Mouse (Mus musculus) hindbrain, embryonic 13.5 days (tissue): ENCODE measurements around the gene Klhl29. TPM values are rescaled to one million over a fixed set of nuclear protein-coding genes. Genes with fewer than 3 reads are reported as not detected.

Source experiments
- ATAC-seq: fragments of 200-750 bp; cut with Nextera tagmentation; 2 replicates; pipeline ENCODE4 v1.8.0; 2017; ENCODE audit warnings: moderate TSS enrichment; ENCODE audit not compliant: low FRiP score
- H3K27ac ChIP-seq: fragments of 300-500 bp; sonication (generic); 2 replicates; pipeline ENCODE4 v1.5.1; 2015; ENCODE audit warnings: inconsistent platforms, mild to moderate bottlenecking, moderate library complexity
- H3K27me3 ChIP-seq: fragments of 300-500 bp; sonication (generic); 2 replicates; pipeline ENCODE4 v1.6.1; 2015; ENCODE audit warnings: mild to moderate bottlenecking, inconsistent platforms
- H3K36me3 ChIP-seq: fragments of 300-500 bp; sonication (generic); 2 replicates; pipeline ENCODE4 v1.6.1; 2015; ENCODE audit warnings: mild to moderate bottlenecking, inconsistent platforms
- H3K4me1 ChIP-seq: fragments of 300-500 bp; sonication (generic); replicated peaks from 2 replicates; pipeline ENCODE4 v1.6.1; 2015; ENCODE audit warnings: inconsistent platforms
- H3K4me2 ChIP-seq: fragments of 300-500 bp; sonication (generic); 2 replicates; pipeline ENCODE4 v1.6.1; 2015; ENCODE audit warnings: inconsistent platforms, mild to moderate bottlenecking, moderate library complexity
- H3K4me3 ChIP-seq: fragments of 300-500 bp; sonication (generic); 2 replicates; pipeline ENCODE4 v1.5.1; 2015; ENCODE audit warnings: mild to moderate bottlenecking, inconsistent platforms
- H3K9ac ChIP-seq: fragments of 300-500 bp; sonication (generic); 2 replicates; pipeline ENCODE4 v1.6.1; 2015; ENCODE audit warnings: mild to moderate bottlenecking, inconsistent platforms
- H3K9me3 ChIP-seq: fragments of 300-500 bp; sonication (generic); 2 replicates; pipeline ENCODE4 v1.6.1; 2016; ENCODE audit warnings: inconsistent platforms
- WGBS: fragments of 180-500 bp; shearing (Covaris S2); methylation state at CpG from one replicate; pipeline ENCODE4 v1.1.7; 2015; 5-methylcytosine and 5-hydroxymethylcytosine counted together
- polyA plus RNA-seq: library from polyadenylated mRNA; unstranded; fragments of >200 nt; fragmentation: Nextera tagmentation; extraction: Ambion mirVana; gene quantifications from 2 replicates; pipeline ENCODE4 v1.2.1, GENCODE M21; 2015

The Klhl29 gene
- polyA plus RNA-seq, 1 experiment from 2014 or later, result 4.0 TPM

- Histone ChIP-seq H3K27ac (no peak overlapping the region), H3K9me3 (no peaks in the 10 kb centered on the region), H3K4me2 (no peak overlapping the region), H3K36me3 (no peaks in the 10 kb centered on the region), H3K4me1 (peaks cover 47% of the 10 kb centered on the region), H3K9ac (no peak overlapping the region), H3K27me3 (no peaks in the 10 kb centered on the region), H3K4me3 (no peak overlapping the region)
- WGBS, result 87% methylated on average over 3 of the region's 3 CpGs
- no peak for ATAC-seq
Observed at GRCm38 (mm10) chr12:5258779-5259178, 116.7 kb downstream of the Klhl29 start.

GRCm38 (mm10) chr12:5257174-5257573, 118.3 kb downstream of the Klhl29 start:
- H3K4me1 ChIP-seq, result peaks cover 56% of the 10 kb centered on the region
- WGBS, result 84% methylated on average over 4 of the region's 4 CpGs
- ATAC-seq, result no peak
- no peak overlapping the region for H3K4me2 ChIP-seq
- no peak overlapping the region for H3K4me3 ChIP-seq
- no peaks in the 10 kb centered on the region for H3K9me3 ChIP-seq
- no peaks in the 10 kb centered on the region for H3K36me3 ChIP-seq
- H3K27me3 ChIP-seq, result no peaks in the 10 kb centered on the region
- H3K27ac ChIP-seq, result no peak overlapping the region
- no peak overlapping the region for H3K9ac ChIP-seq

- H3K36me3 ChIP-seq, result no peaks in the 10 kb centered on the region
- H3K4me3 ChIP-seq, result no peak overlapping the region
- ATAC-seq, result peak; percentile 25; the same call in 1 of the 2 replicates
- no peak overlapping the region for H3K4me2 ChIP-seq
- H3K27ac ChIP-seq, result peak overlapping the region; percentile 66; the same call in 1 of the 2 replicates
- no peaks in the 10 kb centered on the region for H3K9me3 ChIP-seq
- WGBS, result 15% methylated on average over 9 of the region's 9 CpGs
- H3K27me3 ChIP-seq, result no peaks in the 10 kb centered on the region
- peaks cover 56% of the 10 kb centered on the region for H3K4me1 ChIP-seq
- peak overlapping the region; percentile 8; the same call in 1 of the 2 replicates for H3K9ac ChIP-seq
Observed at GRCm38 (mm10) chr12:5255079-5255478, 120.4 kb downstream of the Klhl29 start.

GRCm38 (mm10) chr12:5254246-5254982, 121.1 kb downstream of the Klhl29 start:
- ATAC-seq, result no peak
- Histone ChIP-seq H3K36me3 (no peaks in the 10 kb centered on the region), H3K4me2 (no peak overlapping the region), H3K27me3 (no peaks in the 10 kb centered on the region), H3K27ac (peak overlapping the region; percentile 80; the same call in 1 of the 2 replicates), H3K4me1 (peaks cover 59% of the 10 kb centered on the region), H3K4me3 (no peak overlapping the region), H3K9me3 (no peaks in the 10 kb centered on the region), H3K9ac (no peak overlapping the region)
- WGBS, result 71% methylated on average over 4 of the region's 4 CpGs

GRCm38 (mm10) chr12:5253289-5254005, 122.0 kb downstream of the Klhl29 start:
- H3K4me2 ChIP-seq, result no peak overlapping the region
- H3K9me3 ChIP-seq, result no peaks in the 10 kb centered on the region
- H3K4me3 ChIP-seq, result no peak overlapping the region
- peak overlapping the region; percentile 80 for H3K27ac ChIP-seq
- H3K27me3 ChIP-seq, result no peaks in the 10 kb centered on the region
- H3K36me3 ChIP-seq, result no peaks in the 10 kb centered on the region
- no peak overlapping the region for H3K9ac ChIP-seq
- ATAC-seq, result peak; percentile 26; the same call in 1 of the 2 replicates
- H3K4me1 ChIP-seq, result peaks cover 67% of the 10 kb centered on the region
- WGBS, result 63% methylated on average over 10 of the region's 10 CpGs

- no peak overlapping the region for H3K9ac ChIP-seq
Observed at GRCm38 (mm10) chr12:5252569-5252968, 122.9 kb downstream of the Klhl29 start.

GRCm38 (mm10) chr12:5250042-5250441, 125.4 kb downstream of the Klhl29 start:
- WGBS, result 34% methylated on average over 7 of the region's 7 CpGs
- no peak for ATAC-seq
- Histone ChIP-seq H3K4me1 (peaks cover 79% of the 10 kb centered on the region), H3K9ac (no peak overlapping the region), H3K9me3 (no peaks in the 10 kb centered on the region), H3K4me3 (no peak overlapping the region), H3K27me3 (no peaks in the 10 kb centered on the region), H3K4me2 (no peak overlapping the region), H3K27ac (no peak overlapping the region), H3K36me3 (no peaks in the 10 kb centered on the region)

More at GRCm38 (mm10) chr12:5252569-5252968, 122.9 kb downstream of the Klhl29 start:
- H3K4me1 ChIP-seq, result peaks cover 71% of the 10 kb centered on the region
- no peaks in the 10 kb centered on the region for H3K36me3 ChIP-seq
- 65% methylated on average over 2 of the region's 2 CpGs for WGBS
- no peak overlapping the region for H3K4me2 ChIP-seq
- 0 out of 2 replicates have a peak overlapping the region, but pooled peaks have one; percentile 30 for H3K27ac ChIP-seq
- H3K27me3 ChIP-seq, result no peaks in the 10 kb centered on the region
- no peaks in the 10 kb centered on the region for H3K9me3 ChIP-seq
- ATAC-seq, result no peak
- no peak overlapping the region for H3K4me3 ChIP-seq

- H3K36me3 ChIP-seq, result no peaks in the 10 kb centered on the region
- no peak for ATAC-seq
- H3K9ac ChIP-seq, result no peak overlapping the region
- no peaks in the 10 kb centered on the region for H3K27me3 ChIP-seq
- WGBS, result 87% methylated on average over 13 of the region's 13 CpGs
- H3K4me2 ChIP-seq, result no peak overlapping the region
- no peak overlapping the region for H3K27ac ChIP-seq
- H3K4me3 ChIP-seq, result no peak overlapping the region
- peaks cover 77% of the 10 kb centered on the region for H3K4me1 ChIP-seq
- H3K9me3 ChIP-seq, result no peaks in the 10 kb centered on the region
Observed at GRCm38 (mm10) chr12:5249068-5249467, 126.4 kb downstream of the Klhl29 start.

- no peak overlapping the region for H3K4me3 ChIP-seq
- no peaks in the 10 kb centered on the region for H3K36me3 ChIP-seq
- no peak overlapping the region for H3K4me2 ChIP-seq
- no peaks in the 10 kb centered on the region for H3K9me3 ChIP-seq
- 51% methylated on average over 6 of the region's 6 CpGs for WGBS
- no peak for ATAC-seq
- no peak overlapping the region for H3K9ac ChIP-seq
- H3K4me1 ChIP-seq, result peaks cover 75% of the 10 kb centered on the region
- no peak overlapping the region; the same call in 1 of the 2 replicates for H3K27ac ChIP-seq
- no peaks in the 10 kb centered on the region for H3K27me3 ChIP-seq
Observed at GRCm38 (mm10) chr12:5247505-5247904, 128.0 kb downstream of the Klhl29 start.

GRCm38 (mm10) chr12:5246721-5247341, 128.7 kb downstream of the Klhl29 start:
- Histone ChIP-seq H3K36me3 (no peaks in the 10 kb centered on the region), H3K9ac (no peak overlapping the region), H3K4me3 (no peak overlapping the region), H3K27me3 (no peaks in the 10 kb centered on the region), H3K4me2 (no peak overlapping the region), H3K4me1 (peaks cover 76% of the 10 kb centered on the region), H3K9me3 (no peaks in the 10 kb centered on the region), H3K27ac (peak overlapping the region; percentile 32; the same call in 1 of the 2 replicates)
- ATAC-seq, result no peak
- 69% methylated on average over 15 of the region's 15 CpGs for WGBS

GRCm38 (mm10) chr12:5246193-5246621, 129.3 kb downstream of the Klhl29 start:
- Histone ChIP-seq H3K4me3 (no peak overlapping the region), H3K4me1 (peaks cover 72% of the 10 kb centered on the region), H3K36me3 (no peaks in the 10 kb centered on the region), H3K27me3 (no peaks in the 10 kb centered on the region), H3K27ac (peak overlapping the region; percentile 32), H3K4me2 (no peak overlapping the region), H3K9ac (peak overlapping the region; percentile 35; the same call in 1 of the 2 replicates), H3K9me3 (no peaks in the 10 kb centered on the region)
- ATAC-seq, result no peak
- WGBS, result 80% methylated on average over 9 of the region's 9 CpGs

GRCm38 (mm10) chr12:5245207-5245597, 130.3 kb downstream of the Klhl29 start:
- Histone ChIP-seq H3K9me3 (no peaks in the 10 kb centered on the region), H3K27ac (no peak overlapping the region), H3K27me3 (no peaks in the 10 kb centered on the region), H3K36me3 (no peaks in the 10 kb centered on the region), H3K9ac (0 out of 2 replicates have a peak overlapping the region, but pooled peaks have one; percentile 24), H3K4me2 (no peak overlapping the region), H3K4me1 (peaks cover 69% of the 10 kb centered on the region), H3K4me3 (no peak overlapping the region)
- ATAC-seq, result no peak
- 47% methylated on average over 4 of the region's 4 CpGs for WGBS
